Mouse (Mus musculus): ENCODE measurements around the gene Serpina11.
"Not testable (repeated sequence)": the region's sequence is repeated elsewhere in the genome, so short reads cannot be mapped to it uniquely, and the experiment has no call there.

DNA sequence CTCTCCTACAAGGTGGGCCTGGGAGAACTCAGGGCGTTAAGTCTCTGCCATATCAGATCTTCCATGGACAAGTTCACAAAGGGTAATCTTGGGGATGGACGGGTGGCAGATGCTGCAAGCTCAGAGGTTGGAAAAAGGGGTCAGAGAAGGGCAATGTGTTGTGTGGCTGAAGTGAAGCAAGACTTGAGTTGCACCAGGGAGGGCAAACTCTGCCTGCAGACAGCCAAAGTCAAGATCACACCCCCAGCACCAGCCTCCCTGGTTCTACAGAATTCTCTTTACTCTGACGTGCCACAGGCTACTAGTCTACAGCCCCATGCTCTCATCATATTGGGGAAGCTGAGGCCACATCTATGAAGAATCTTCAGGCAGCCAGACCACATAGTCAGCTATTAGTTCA lies 36.8 kb downstream of the Serpina11 start:
- TF ChIP-seq GABPA (IDR thresholded peaks at IDR 0.05; ENCODE audit: insufficient replicate concordance, low read depth, low read length); MEF2A (IDR thresholded peaks at IDR 0.05; ENCODE audit: borderline replicate concordance, low read depth, low read length); MXI1 (IDR thresholded peaks at IDR 0.05; ENCODE audit: low read depth, low read length); CTCF (conservative IDR thresholded peaks at IDR 0.05 in 1 of 2, IDR thresholded peaks at IDR 0.05 in 1 of 2; ENCODE audit: low read depth in 2 of 2, low read length in 2 of 2); TBP (conservative IDR thresholded peaks at IDR 0.05; ENCODE audit: low read depth, low read length); POLR2A (IDR thresholded peaks at IDR 0.05; ENCODE audit: low read depth, low read length); MAZ (IDR thresholded peaks at IDR 0.05; ENCODE audit: low read depth, low read length); JUN (IDR thresholded peaks at IDR 0.05; ENCODE audit: insufficient read depth, low read depth, low read length); RAD21 (IDR thresholded peaks at IDR 0.05; ENCODE audit: low read depth, low read length); SMC3 (IDR thresholded peaks at IDR 0.05; ENCODE audit: low read depth, low read length): not testable (repeated sequence)

Data from CH12.LX (cell line).